Mouse (Mus musculus): ENCODE data around the gene Mcts2.

GRCm38 (mm10) chr2:152717652-152718051 lies 30.8 kb downstream of the Mcts2 start:
- TF ChIP-seq CTCF (IDR thresholded peaks at IDR 0.05) (no peak), EP300 (IDR thresholded peaks at IDR 0.05) (no peak)
